Mouse (Mus musculus) stomach, postnatal 0 days (tissue): ENCODE measurements at regions not wholly inside any gene's neighbourhood (a gene's known extent, or its start where the extent isn't known, plus 50 kb on each side); places are given as distances from the start of the nearest gene placed in this dataset.

Experiments
- CTCF ChIP-seq: IDR thresholded peaks from 2 replicates; pipeline ENCODE4 v1.5.1; 2016; ENCODE audit warnings: antibody characterized with exemption, low read depth, mild to moderate bottlenecking, moderate library complexity
- EP300 ChIP-seq: optimal IDR thresholded peaks from 2 replicates; pipeline ENCODE3; 2016; ENCODE audit warnings: antibody characterized with exemption

GRCm38 (mm10) chr6:95966231-95966630 lies 146.7 kb upstream of the Fam19a1 start:
- TF ChIP-seq CTCF (no peak), EP300 (no peak)
